Mouse (Mus musculus): Measurements from ENCODE around the gene Cdkn2aipnl. TPM values are rescaled to one million over a fixed set of nuclear protein-coding genes. Genes with fewer than 3 reads are reported as not detected.

Cdkn2aipnl gene
- polyA plus RNA-seq, 1 experiment from 2014 or later, result 141 TPM

GRCm38 (mm10) chr11:51942602-51943499, 24.6 kb upstream of the Cdkn2aipnl start:
- no peak overlapping the region for H3K4me3 ChIP-seq (ENCODE audit: low read depth, low read length)
- H3K36me3 ChIP-seq (ENCODE audit: control insufficient read depth, insufficient read depth, low read length), result no peaks in the 10 kb centered on the region
- H3K27ac ChIP-seq (ENCODE audit: low read depth, low read length), result no peak overlapping the region
- 59% methylated on average over 15 of the region's 15 CpGs for WGBS
- H3K4me2 ChIP-seq, result no peak overlapping the region
- no peak for DNase-seq (ENCODE audit: low spot score, missing footprints)
- H3K4me1 ChIP-seq (ENCODE audit: control insufficient read depth, insufficient read depth, low read length), result no peaks in the 10 kb centered on the region
- no peaks in the 10 kb centered on the region for H3K9me3 ChIP-seq (ENCODE audit: control insufficient read depth, low read length)
- no peaks in the 10 kb centered on the region for H3K27me3 ChIP-seq (ENCODE audit: control insufficient read depth, insufficient read depth, low read length)
- H3K9ac ChIP-seq (ENCODE audit: low read length), result no peak overlapping the region
- no peak for ATAC-seq (ENCODE audit: low FRiP score)

- H3K36me3 ChIP-seq (ENCODE audit: control insufficient read depth, insufficient read depth, low read length), result no peaks in the 10 kb centered on the region
- no peaks in the 10 kb centered on the region for H3K27me3 ChIP-seq (ENCODE audit: control insufficient read depth, insufficient read depth, low read length)
- no peak overlapping the region for H3K27ac ChIP-seq (ENCODE audit: low read depth, low read length)
- 52% methylated on average over 6 of the region's 6 CpGs for WGBS
- no peak for ATAC-seq (ENCODE audit: low FRiP score)
- H3K9me3 ChIP-seq (ENCODE audit: control insufficient read depth, low read length), result no peaks in the 10 kb centered on the region
- no peak overlapping the region for H3K9ac ChIP-seq (ENCODE audit: low read length)
- H3K4me2 ChIP-seq, result no peak overlapping the region
- no peaks in the 10 kb centered on the region for H3K4me1 ChIP-seq (ENCODE audit: control insufficient read depth, insufficient read depth, low read length)
- no peak for DNase-seq (ENCODE audit: low spot score, missing footprints)
- no peak overlapping the region for H3K4me3 ChIP-seq (ENCODE audit: low read depth, low read length)
Observed at GRCm38 (mm10) chr11:51943500-51943841, 24.0 kb upstream of the Cdkn2aipnl start.

GRCm38 (mm10) chr11:51944239-51944638, 23.2 kb upstream of the Cdkn2aipnl start:
- no peaks in the 10 kb centered on the region for H3K36me3 ChIP-seq (ENCODE audit: control insufficient read depth, insufficient read depth, low read length)

GRCm38 (mm10) chr11:51945548-51945947, 21.9 kb upstream of the Cdkn2aipnl start:
- Histone ChIP-seq H3K27me3 (ENCODE audit: control insufficient read depth, insufficient read depth, low read length) (no peaks in the 10 kb centered on the region), H3K4me3 (ENCODE audit: low read depth, low read length) (no peak overlapping the region), H3K9ac (ENCODE audit: low read length) (no peak overlapping the region), H3K4me2 (no peak overlapping the region), H3K36me3 (ENCODE audit: control insufficient read depth, insufficient read depth, low read length) (no peaks in the 10 kb centered on the region), H3K27ac (ENCODE audit: low read depth, low read length) (no peak overlapping the region), H3K4me1 (ENCODE audit: control insufficient read depth, insufficient read depth, low read length) (no peaks in the 10 kb centered on the region), H3K9me3 (ENCODE audit: control insufficient read depth, low read length) (no peaks in the 10 kb centered on the region)
- ATAC-seq (ENCODE audit: low FRiP score) (no peak), DNase-seq (ENCODE audit: low spot score, missing footprints) (no peak)
- WGBS, result 57% methylated on average over 8 of the region's 8 CpGs

More at GRCm38 (mm10) chr11:51944239-51944638, 23.2 kb upstream of the Cdkn2aipnl start:
- ATAC-seq (ENCODE audit: low FRiP score) (no peak), DNase-seq (ENCODE audit: low spot score, missing footprints) (no peak)
- no peaks in the 10 kb centered on the region for H3K4me1 ChIP-seq (ENCODE audit: control insufficient read depth, insufficient read depth, low read length)
- no peak overlapping the region for H3K4me2 ChIP-seq
- H3K9ac ChIP-seq (ENCODE audit: low read length), result no peak overlapping the region
- no peaks in the 10 kb centered on the region for H3K27me3 ChIP-seq (ENCODE audit: control insufficient read depth, insufficient read depth, low read length)
- no peaks in the 10 kb centered on the region for H3K9me3 ChIP-seq (ENCODE audit: control insufficient read depth, low read length)
- H3K4me3 ChIP-seq (ENCODE audit: low read depth, low read length), result no peak overlapping the region
- WGBS, result 82% methylated on average over 3 of the region's 3 CpGs
- no peak overlapping the region for H3K27ac ChIP-seq (ENCODE audit: low read depth, low read length)

- Histone ChIP-seq H3K4me1 (ENCODE audit: control insufficient read depth, insufficient read depth, low read length) (no peaks in the 10 kb centered on the region), H3K4me3 (ENCODE audit: low read depth, low read length) (no peak overlapping the region), H3K36me3 (ENCODE audit: control insufficient read depth, insufficient read depth, low read length) (no peaks in the 10 kb centered on the region), H3K4me2 (no peak overlapping the region), H3K27ac (ENCODE audit: low read depth, low read length) (no peak overlapping the region), H3K9me3 (ENCODE audit: control insufficient read depth, low read length) (no peaks in the 10 kb centered on the region), H3K27me3 (ENCODE audit: control insufficient read depth, insufficient read depth, low read length) (no peaks in the 10 kb centered on the region), H3K9ac (ENCODE audit: low read length) (no peak overlapping the region)
- 79% methylated on average over 6 of the region's 6 CpGs for WGBS
- DNase-seq (ENCODE audit: low spot score, missing footprints), result no peak
- ATAC-seq (ENCODE audit: low FRiP score), result no peak
Observed at GRCm38 (mm10) chr11:51946144-51946543, 21.3 kb upstream of the Cdkn2aipnl start.

GRCm38 (mm10) chr11:51949155-51949840, 18.2 kb upstream of the Cdkn2aipnl start:
- no peaks in the 10 kb centered on the region for H3K27me3 ChIP-seq (ENCODE audit: control insufficient read depth, insufficient read depth, low read length)
- WGBS, result 82% methylated on average over 9 of the region's 9 CpGs
- no peaks in the 10 kb centered on the region for H3K9me3 ChIP-seq (ENCODE audit: control insufficient read depth, low read length)
- no peaks in the 10 kb centered on the region for H3K4me1 ChIP-seq (ENCODE audit: control insufficient read depth, insufficient read depth, low read length)
- DNase-seq (ENCODE audit: low spot score, missing footprints) (no peak), ATAC-seq (ENCODE audit: low FRiP score) (no peak)
- H3K4me2 ChIP-seq, result no peak overlapping the region
- no peak overlapping the region for H3K4me3 ChIP-seq (ENCODE audit: low read depth, low read length)
- no peak overlapping the region for H3K9ac ChIP-seq (ENCODE audit: low read length)
- H3K36me3 ChIP-seq (ENCODE audit: control insufficient read depth, insufficient read depth, low read length), result no peaks in the 10 kb centered on the region
- no peak overlapping the region for H3K27ac ChIP-seq (ENCODE audit: low read depth, low read length)

- H3K4me1 ChIP-seq (ENCODE audit: control insufficient read depth, insufficient read depth, low read length), result no peaks in the 10 kb centered on the region
- H3K36me3 ChIP-seq (ENCODE audit: control insufficient read depth, insufficient read depth, low read length), result no peaks in the 10 kb centered on the region
- no peaks in the 10 kb centered on the region for H3K27me3 ChIP-seq (ENCODE audit: control insufficient read depth, insufficient read depth, low read length)
- DNase-seq (ENCODE audit: low spot score, missing footprints) (no peak), ATAC-seq (ENCODE audit: low FRiP score) (no peak)
- WGBS, result 90% methylated on average over 9 of the region's 9 CpGs
- H3K9ac ChIP-seq (ENCODE audit: low read length), result no peak overlapping the region
- no peak overlapping the region for H3K27ac ChIP-seq (ENCODE audit: low read depth, low read length)
- no peak overlapping the region for H3K4me2 ChIP-seq
- H3K9me3 ChIP-seq (ENCODE audit: control insufficient read depth, low read length), result no peaks in the 10 kb centered on the region
- H3K4me3 ChIP-seq (ENCODE audit: low read depth, low read length), result no peak overlapping the region
Observed at GRCm38 (mm10) chr11:51949919-51950318, 17.5 kb upstream of the Cdkn2aipnl start.

GRCm38 (mm10) chr11:51951861-51952420, 15.5 kb upstream of the Cdkn2aipnl start:
- no peak overlapping the region for H3K9ac ChIP-seq (ENCODE audit: low read length)
- H3K4me2 ChIP-seq, result no peak overlapping the region
- 69% methylated on average over 5 of the region's 5 CpGs for WGBS
- H3K9me3 ChIP-seq (ENCODE audit: control insufficient read depth, low read length), result no peaks in the 10 kb centered on the region
- DNase-seq (ENCODE audit: low spot score, missing footprints), result no peak
- no peak for ATAC-seq (ENCODE audit: low FRiP score)
- no peaks in the 10 kb centered on the region for H3K4me1 ChIP-seq (ENCODE audit: control insufficient read depth, insufficient read depth, low read length)
- H3K36me3 ChIP-seq (ENCODE audit: control insufficient read depth, insufficient read depth, low read length), result no peaks in the 10 kb centered on the region
- H3K4me3 ChIP-seq (ENCODE audit: low read depth, low read length), result no peak overlapping the region
- no peaks in the 10 kb centered on the region for H3K27me3 ChIP-seq (ENCODE audit: control insufficient read depth, insufficient read depth, low read length)
- H3K27ac ChIP-seq (ENCODE audit: low read depth, low read length), result no peak overlapping the region

GRCm38 (mm10) chr11:51956112-51956511, 11.3 kb upstream of the Cdkn2aipnl start:
- DNase-seq (ENCODE audit: low spot score, missing footprints), result no peak
- no peak for ATAC-seq (ENCODE audit: low FRiP score)
- Histone ChIP-seq H3K36me3 (ENCODE audit: control insufficient read depth, insufficient read depth, low read length) (no peaks in the 10 kb centered on the region), H3K4me2 (no peak overlapping the region), H3K4me1 (ENCODE audit: control insufficient read depth, insufficient read depth, low read length) (no peaks in the 10 kb centered on the region), H3K4me3 (ENCODE audit: low read depth, low read length) (no peak overlapping the region), H3K9me3 (ENCODE audit: control insufficient read depth, low read length) (no peaks in the 10 kb centered on the region), H3K27ac (ENCODE audit: low read depth, low read length) (no peak overlapping the region), H3K9ac (ENCODE audit: low read length) (no peak overlapping the region), H3K27me3 (ENCODE audit: control insufficient read depth, insufficient read depth, low read length) (no peaks in the 10 kb centered on the region)
- WGBS, result 81% methylated on average over 9 of the region's 9 CpGs
